Mouse (Mus musculus): ENCODE measurements at regions not wholly inside any gene's neighbourhood (a gene's known extent, or its start where the extent isn't known, plus 50 kb on each side); places are given as distances from the start of the nearest gene placed in this dataset.

DNA sequence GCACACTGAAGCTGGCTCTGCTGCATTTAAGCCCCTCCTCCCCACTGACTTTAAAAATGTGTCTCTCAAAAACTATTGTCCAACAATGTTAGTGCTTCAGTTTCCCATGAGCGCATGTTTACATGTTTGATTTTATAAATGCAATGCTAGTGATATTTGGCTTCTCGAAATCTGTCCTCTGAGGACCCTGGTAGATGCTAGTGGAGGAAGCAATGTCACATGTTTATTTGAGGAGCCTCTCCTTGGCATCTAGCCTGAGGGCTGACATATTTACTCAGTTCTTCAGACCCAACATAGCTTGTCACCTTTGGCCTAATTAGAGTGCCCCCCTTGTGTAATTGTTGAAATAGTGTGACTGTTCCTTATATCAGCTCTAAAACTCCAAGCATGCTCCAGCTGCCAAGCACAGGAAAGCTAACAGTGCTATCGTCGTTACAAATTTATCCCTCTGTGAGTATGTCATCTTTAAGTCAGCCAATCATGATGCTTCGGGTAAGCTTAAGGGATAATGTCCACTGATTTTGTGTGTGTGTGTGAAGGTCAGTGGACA, 400.3 kb downstream of the Slc4a3 start:
- Histone ChIP-seq H3K27ac (ENCODE audit: low read depth, low read length) (no peak overlapping the region), H3K9ac (replicated peaks; ENCODE audit: low read depth, low read length) (no peak overlapping the region), H3K27me3 (ENCODE audit: control insufficient read depth, insufficient read depth, low read length) (no peaks in the 10 kb centered on the region), H3K4me2 (ENCODE audit: low read depth, low read length) (no peak overlapping the region), H3K4me3 (ENCODE audit: low read depth, low read length) (no peak overlapping the region), H3K9me3 (ENCODE audit: control insufficient read depth, low read length) (no peaks in the 10 kb centered on the region), H3K4me1 (ENCODE audit: control insufficient read depth, insufficient read depth, low read length) (no peaks in the 10 kb centered on the region), H3K36me3 (ENCODE audit: control insufficient read depth, insufficient read depth, low read length) (no peaks in the 10 kb centered on the region)
- ATAC-seq (ENCODE audit: low read depth) = no peak
- WGBS = 83% methylated on average over 5 of the region's 5 CpGs

DNA sequence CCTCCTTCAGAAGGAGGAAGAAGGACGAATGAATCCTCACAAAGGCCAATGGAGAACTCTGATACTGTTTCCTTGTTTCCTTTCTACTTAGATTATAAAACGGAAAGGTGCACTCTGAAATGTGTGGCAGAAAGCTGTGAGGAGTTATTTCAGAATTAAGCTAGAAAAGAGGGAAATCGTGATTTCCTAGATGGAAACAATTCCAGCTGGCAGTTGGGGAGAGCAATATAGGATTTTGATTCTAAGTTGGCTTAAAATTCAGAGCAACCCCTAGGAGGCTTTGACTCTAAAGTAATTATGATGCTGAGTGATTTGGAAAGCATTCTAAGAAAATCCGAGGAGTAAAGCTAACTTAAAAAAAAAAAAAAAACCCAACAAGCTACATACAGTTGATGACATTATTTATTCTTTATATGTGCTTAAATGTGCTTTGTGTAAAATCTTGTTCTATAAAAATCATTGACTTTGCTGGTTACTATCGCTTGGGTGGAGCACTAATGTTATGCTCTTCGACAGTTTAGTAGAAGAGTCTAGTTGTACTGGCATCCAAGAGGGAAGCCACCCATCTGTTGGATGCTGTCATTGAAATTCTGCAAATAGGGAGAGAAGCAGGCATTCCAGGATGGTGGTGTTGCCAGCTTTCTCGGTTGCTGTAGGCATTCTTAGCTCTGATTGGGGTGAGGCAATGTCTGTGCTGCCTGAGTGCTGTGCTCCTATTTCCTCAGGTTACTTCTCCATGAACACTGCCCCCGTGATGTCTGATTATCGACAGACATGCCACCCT, 432.3 kb downstream of the Slc4a3 start:
- Histone ChIP-seq H3K4me1 (ENCODE audit: control insufficient read depth, insufficient read depth, low read length) (no peaks in the 10 kb centered on the region), H3K27ac (ENCODE audit: low read depth, low read length) (no peak overlapping the region), H3K36me3 (ENCODE audit: control insufficient read depth, insufficient read depth, low read length) (no peaks in the 10 kb centered on the region), H3K9me3 (ENCODE audit: control insufficient read depth, low read length) (no peaks in the 10 kb centered on the region), H3K4me3 (ENCODE audit: low read depth, low read length) (no peak overlapping the region), H3K9ac (replicated peaks; ENCODE audit: low read depth, low read length) (no peak overlapping the region), H3K27me3 (ENCODE audit: control insufficient read depth, insufficient read depth, low read length) (no peaks in the 10 kb centered on the region), H3K4me2 (ENCODE audit: low read depth, low read length) (no peak overlapping the region)
- ATAC-seq (ENCODE audit: low read depth) = no peak
- 92% methylated on average over 9 of the region's 9 CpGs for WGBS

DNA sequence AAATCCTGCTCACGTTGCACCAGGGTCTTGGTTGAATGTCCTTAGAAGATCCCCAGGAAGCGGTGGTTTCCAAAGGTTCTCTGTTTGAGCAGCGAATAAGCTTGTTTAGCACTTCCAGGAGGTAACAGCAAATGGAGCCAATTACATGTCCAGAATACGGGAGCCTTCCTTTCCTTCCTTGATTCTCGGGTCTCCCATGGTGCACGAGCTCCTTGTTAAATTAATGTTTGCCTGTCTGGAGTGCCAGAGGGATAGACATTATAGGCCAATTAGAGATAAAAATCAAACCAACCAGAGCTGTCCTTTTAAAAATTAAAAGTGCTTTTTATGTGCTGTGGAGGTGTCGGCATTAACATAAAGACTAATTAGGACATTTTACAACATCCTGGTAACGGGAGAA, 437.0 kb downstream of the Slc4a3 start:
- no peak for ATAC-seq (ENCODE audit: low read depth)
- no peak overlapping the region for H3K4me2 ChIP-seq (ENCODE audit: low read depth, low read length)
- H3K36me3 ChIP-seq (ENCODE audit: control insufficient read depth, insufficient read depth, low read length) = no peaks in the 10 kb centered on the region
- no peak overlapping the region for H3K4me3 ChIP-seq (ENCODE audit: low read depth, low read length)
- H3K9me3 ChIP-seq (ENCODE audit: control insufficient read depth, low read length) = no peaks in the 10 kb centered on the region
- no peak overlapping the region for H3K27ac ChIP-seq (ENCODE audit: low read depth, low read length)
- 58% methylated on average over 8 of the region's 8 CpGs for WGBS
- H3K27me3 ChIP-seq (ENCODE audit: control insufficient read depth, insufficient read depth, low read length) = no peaks in the 10 kb centered on the region
- no peak overlapping the region for H3K9ac ChIP-seq (replicated peaks; ENCODE audit: low read depth, low read length)
- no peaks in the 10 kb centered on the region for H3K4me1 ChIP-seq (ENCODE audit: control insufficient read depth, insufficient read depth, low read length)

DNA sequence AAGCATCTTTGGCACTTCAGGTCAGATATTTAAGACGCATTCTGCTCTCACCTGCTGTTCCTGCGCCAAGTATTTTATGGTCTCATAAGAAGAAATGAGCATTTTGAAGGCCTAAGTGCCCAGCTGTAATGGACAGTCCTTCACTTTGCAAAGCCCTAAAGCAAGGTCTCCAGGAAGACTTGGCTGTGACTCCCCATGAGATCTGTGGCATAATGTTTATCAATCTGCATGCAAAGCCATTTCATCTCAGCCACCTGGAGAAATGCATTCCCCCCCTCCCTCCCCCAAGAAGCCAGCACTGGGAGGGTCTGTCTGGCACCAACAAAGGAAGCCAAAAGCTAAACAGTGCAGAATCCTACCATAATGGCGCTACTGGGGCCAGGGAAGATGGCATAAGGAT, 437.4 kb downstream of the Slc4a3 start:
- Histone ChIP-seq H3K9me3 (ENCODE audit: control insufficient read depth, low read length) (no peaks in the 10 kb centered on the region), H3K4me2 (ENCODE audit: low read depth, low read length) (no peak overlapping the region), H3K36me3 (ENCODE audit: control insufficient read depth, insufficient read depth, low read length) (no peaks in the 10 kb centered on the region), H3K27me3 (ENCODE audit: control insufficient read depth, insufficient read depth, low read length) (no peaks in the 10 kb centered on the region), H3K27ac (ENCODE audit: low read depth, low read length) (no peak overlapping the region), H3K4me3 (ENCODE audit: low read depth, low read length) (no peak overlapping the region), H3K4me1 (ENCODE audit: control insufficient read depth, insufficient read depth, low read length) (no peaks in the 10 kb centered on the region), H3K9ac (replicated peaks; ENCODE audit: low read depth, low read length) (no peak overlapping the region)
- ATAC-seq (ENCODE audit: low read depth) = no peak
- WGBS = 84% methylated on average over 3 of the region's 3 CpGs

DNA sequence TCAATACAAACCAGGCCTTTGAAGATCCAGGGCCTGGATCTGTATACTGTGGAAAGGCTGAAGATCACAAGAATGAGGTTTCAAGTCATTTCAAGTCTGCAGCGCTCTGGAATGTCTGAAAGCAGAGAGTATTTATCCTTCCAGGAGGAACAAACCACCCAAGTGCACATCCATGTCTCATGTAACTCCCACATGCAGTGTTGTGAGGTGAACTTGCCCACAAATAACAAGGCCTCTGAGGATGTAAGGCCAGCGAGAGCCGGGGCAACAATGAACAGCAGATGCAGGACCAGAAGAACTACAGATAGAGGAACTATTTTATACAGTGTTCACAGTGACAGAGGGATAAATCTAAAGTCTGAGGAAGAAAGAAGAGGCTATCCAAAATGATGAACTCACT, 442.4 kb downstream of the Slc4a3 start:
- no peak for ATAC-seq (ENCODE audit: low read depth)

DNA sequence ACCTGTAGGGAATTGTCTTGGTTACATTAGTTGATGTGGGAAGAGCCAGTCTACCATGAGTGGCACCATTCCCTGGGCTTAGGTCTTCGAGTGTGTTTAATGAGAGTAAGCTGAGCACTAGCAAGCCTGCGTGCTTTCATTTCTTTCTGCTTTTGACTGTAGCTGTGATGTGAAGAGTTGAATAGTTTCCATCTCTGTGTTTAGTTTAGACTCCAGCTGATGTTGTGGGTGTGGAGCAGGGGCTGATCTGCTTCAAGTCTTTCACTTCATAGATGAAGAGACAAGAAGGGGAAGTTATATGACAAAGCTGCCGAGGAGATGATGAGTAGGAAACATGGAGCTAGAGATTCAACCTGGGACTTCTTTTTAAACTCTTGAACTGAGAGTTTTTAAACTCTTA, 446.0 kb downstream of the Slc4a3 start:
- no peaks in the 10 kb centered on the region for H3K27me3 ChIP-seq (ENCODE audit: control insufficient read depth, insufficient read depth, low read length)
- no peaks in the 10 kb centered on the region for H3K4me1 ChIP-seq (ENCODE audit: control insufficient read depth, insufficient read depth, low read length)
- no peak for ATAC-seq (ENCODE audit: low read depth)

More for the DNA sequence above, 442.4 kb downstream of the Slc4a3 start:
- 83% methylated on average over 3 of the region's 3 CpGs for WGBS
- H3K27me3 ChIP-seq (ENCODE audit: control insufficient read depth, insufficient read depth, low read length) = no peaks in the 10 kb centered on the region
- H3K9ac ChIP-seq (replicated peaks; ENCODE audit: low read depth, low read length) = no peak overlapping the region
- H3K36me3 ChIP-seq (ENCODE audit: control insufficient read depth, insufficient read depth, low read length) = no peaks in the 10 kb centered on the region
- H3K4me2 ChIP-seq (ENCODE audit: low read depth, low read length) = no peak overlapping the region
- H3K9me3 ChIP-seq (ENCODE audit: control insufficient read depth, low read length) = no peaks in the 10 kb centered on the region
- no peak overlapping the region for H3K4me3 ChIP-seq (ENCODE audit: low read depth, low read length)
- no peaks in the 10 kb centered on the region for H3K4me1 ChIP-seq (ENCODE audit: control insufficient read depth, insufficient read depth, low read length)
- no peak overlapping the region for H3K27ac ChIP-seq (ENCODE audit: low read depth, low read length)

DNA sequence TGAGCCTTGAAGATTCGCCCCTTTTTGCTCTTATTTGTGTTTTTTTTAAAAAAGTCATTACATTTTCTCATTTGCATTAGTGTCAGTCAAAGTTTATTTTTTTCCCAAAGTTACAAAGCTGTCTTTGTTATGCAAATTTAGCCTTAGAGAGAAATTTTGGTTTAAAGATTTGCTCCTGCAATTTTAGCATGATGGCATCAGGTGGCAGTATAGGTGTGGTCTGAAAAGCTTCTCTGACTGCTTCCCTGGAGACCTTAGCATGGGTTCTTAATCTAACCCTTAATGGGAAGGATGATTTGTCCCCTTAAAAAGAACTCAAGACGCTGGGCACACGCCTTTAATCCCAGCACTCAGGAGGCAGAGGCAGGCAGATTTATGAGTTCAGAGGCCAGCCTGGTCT, 451.2 kb downstream of the Slc4a3 start:
- Histone ChIP-seq H3K36me3 (ENCODE audit: control insufficient read depth, insufficient read depth, low read length) (no peaks in the 10 kb centered on the region), H3K4me3 (ENCODE audit: low read depth, low read length) (no peak overlapping the region), H3K4me1 (ENCODE audit: control insufficient read depth, insufficient read depth, low read length) (no peaks in the 10 kb centered on the region), H3K9me3 (ENCODE audit: control insufficient read depth, low read length) (no peaks in the 10 kb centered on the region), H3K27me3 (ENCODE audit: control insufficient read depth, insufficient read depth, low read length) (no peaks in the 10 kb centered on the region), H3K4me2 (ENCODE audit: low read depth, low read length) (no peak overlapping the region), H3K9ac (replicated peaks; ENCODE audit: low read depth, low read length) (no peak overlapping the region), H3K27ac (ENCODE audit: low read depth, low read length) (no peak overlapping the region)
- WGBS = 51% methylated on average over 3 of the region's 3 CpGs
- no peak for ATAC-seq (ENCODE audit: low read depth)

More for the DNA sequence above, 446.0 kb downstream of the Slc4a3 start:
- no peak overlapping the region for H3K4me2 ChIP-seq (ENCODE audit: low read depth, low read length)
- H3K4me3 ChIP-seq (ENCODE audit: low read depth, low read length) = no peak overlapping the region
- H3K9ac ChIP-seq (replicated peaks; ENCODE audit: low read depth, low read length) = no peak overlapping the region
- H3K27ac ChIP-seq (ENCODE audit: low read depth, low read length) = no peak overlapping the region
- 89% methylated on average over 3 of the region's 3 CpGs for WGBS
- H3K9me3 ChIP-seq (ENCODE audit: control insufficient read depth, low read length) = no peaks in the 10 kb centered on the region
- no peaks in the 10 kb centered on the region for H3K36me3 ChIP-seq (ENCODE audit: control insufficient read depth, insufficient read depth, low read length)

DNA sequence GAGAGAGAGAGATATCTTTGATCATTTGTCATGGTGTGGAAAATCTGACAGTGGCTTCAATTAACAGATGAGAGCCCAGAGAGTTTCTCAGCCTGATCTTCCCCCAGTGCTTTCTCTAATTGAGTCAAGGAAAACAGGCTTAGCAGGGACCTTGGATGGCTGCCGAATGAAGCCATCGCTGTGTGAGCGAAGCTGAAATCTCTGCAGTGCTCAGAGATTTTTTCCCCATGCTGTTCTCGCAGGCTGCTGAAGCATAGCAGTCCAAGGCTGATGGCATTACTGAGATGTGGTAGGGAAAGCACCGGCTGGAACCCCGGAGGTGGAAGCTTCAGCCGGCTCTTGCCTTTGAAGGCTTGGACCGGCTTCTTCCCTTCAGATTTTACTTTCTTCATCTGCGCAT, 455.1 kb downstream of the Slc4a3 start:
- Histone ChIP-seq H3K36me3 (ENCODE audit: control insufficient read depth, insufficient read depth, low read length) (no peaks in the 10 kb centered on the region), H3K9me3 (ENCODE audit: control insufficient read depth, low read length) (no peaks in the 10 kb centered on the region), H3K4me3 (ENCODE audit: low read depth, low read length) (no peak overlapping the region), H3K4me2 (ENCODE audit: low read depth, low read length) (no peak overlapping the region), H3K27me3 (ENCODE audit: control insufficient read depth, insufficient read depth, low read length) (no peaks in the 10 kb centered on the region), H3K9ac (replicated peaks; ENCODE audit: low read depth, low read length) (no peak overlapping the region), H3K4me1 (ENCODE audit: control insufficient read depth, insufficient read depth, low read length) (no peaks in the 10 kb centered on the region), H3K27ac (ENCODE audit: low read depth, low read length) (no peak overlapping the region)
- WGBS = 83% methylated on average over 9 of the region's 9 CpGs
- ATAC-seq (ENCODE audit: low read depth) = no peak

DNA sequence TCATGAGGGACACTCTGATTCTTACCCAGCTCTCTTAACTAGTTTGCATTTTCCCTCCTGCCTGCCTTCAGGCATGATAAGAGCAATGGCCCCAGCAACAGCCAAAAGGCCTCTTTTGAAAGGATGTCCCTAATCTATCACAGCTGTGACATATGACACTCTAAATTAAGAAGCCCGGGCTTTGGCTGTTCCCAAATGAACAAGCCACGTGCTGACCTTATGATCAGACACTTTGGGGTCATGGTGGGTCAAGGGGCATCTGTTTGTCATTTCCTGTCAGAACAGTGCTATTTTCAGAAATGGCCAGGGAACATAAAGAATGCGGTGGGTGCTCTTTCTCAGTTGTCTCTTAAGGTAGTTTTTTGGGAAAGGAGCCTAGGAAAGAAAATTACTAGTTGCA, 463.5 kb downstream of the Slc4a3 start:
- no peak for ATAC-seq (ENCODE audit: low read depth)
- no peak overlapping the region for H3K4me2 ChIP-seq (ENCODE audit: low read depth, low read length)
- H3K9me3 ChIP-seq (ENCODE audit: control insufficient read depth, low read length) = no peaks in the 10 kb centered on the region
- no peaks in the 10 kb centered on the region for H3K27me3 ChIP-seq (ENCODE audit: control insufficient read depth, insufficient read depth, low read length)
- no peak overlapping the region for H3K27ac ChIP-seq (ENCODE audit: low read depth, low read length)
- no peaks in the 10 kb centered on the region for H3K36me3 ChIP-seq (ENCODE audit: control insufficient read depth, insufficient read depth, low read length)
- H3K4me1 ChIP-seq (ENCODE audit: control insufficient read depth, insufficient read depth, low read length) = no peaks in the 10 kb centered on the region
- no peak overlapping the region for H3K4me3 ChIP-seq (ENCODE audit: low read depth, low read length)
- WGBS = 36% methylated on average over 3 of the region's 3 CpGs
- H3K9ac ChIP-seq (replicated peaks; ENCODE audit: low read depth, low read length) = no peak overlapping the region
